Mouse (Mus musculus): Measurements from ENCODE around the gene Gbp9.
"Not testable (repeated sequence)": the region's sequence is repeated elsewhere in the genome, so short reads cannot be mapped to it uniquely, and the experiment has no call there.

- not testable (repeated sequence) for TF ChIP-seq POLR2A (IDR thresholded peaks at IDR 0.05; ENCODE audit: borderline replicate concordance, control insufficient read depth, low read depth, low read length); CTCF (IDR thresholded peaks at IDR 0.05; ENCODE audit: control insufficient read depth, insufficient read depth, low read length)
Observed at GRCm38 (mm10) chr5:105105689-105106088, 33.6 kb downstream of the Gbp9 start.

Data from bone marrow, adult 2 months (tissue).